Mouse (Mus musculus): Measurements from ENCODE around the gene Olfr1176.

Olfr1176 gene

GRCm38 (mm10) chr2:88336421-88336820, at the start of gene Olfr1176:
TSS of gene Olfr1176 (plus strand) at chr2:88336721.
- DNase-seq (ENCODE audit: low spot score): no peak

GRCm38 (mm10) chr2:88315035-88315434, 21.5 kb upstream of the Olfr1176 start, which contains the start of gene Olfr1174-ps:
TSS of gene Olfr1174-ps (minus strand) at chr2:88315135.
- no peak for DNase-seq (ENCODE audit: low spot score)

DNA sequence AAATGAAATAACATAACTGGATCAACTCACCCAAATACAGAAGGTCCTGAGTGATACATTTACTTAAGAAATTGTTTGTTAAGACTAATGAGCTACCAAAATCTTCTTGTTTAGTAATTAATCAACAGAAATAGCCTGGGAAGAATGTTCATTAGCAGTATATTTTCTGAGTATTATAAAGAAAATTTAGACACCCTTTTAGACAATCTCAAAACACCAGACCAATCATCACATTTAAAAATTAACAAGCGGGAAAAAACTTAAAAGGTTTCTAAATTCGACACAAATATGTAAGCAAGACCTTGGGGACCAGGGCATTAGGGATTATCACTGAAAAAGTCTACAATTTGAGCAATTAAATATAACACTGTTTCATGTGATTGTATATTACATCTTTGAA, 9.4 kb upstream of the Olfr1176 start, which contains the start of gene Olfr1175-ps:
Gene Olfr1175-ps, minus strand, starts transcription at position 101 of the 400 bp plus-strand sequence.
- no peak for DNase-seq (ENCODE audit: low spot score)

DNA sequence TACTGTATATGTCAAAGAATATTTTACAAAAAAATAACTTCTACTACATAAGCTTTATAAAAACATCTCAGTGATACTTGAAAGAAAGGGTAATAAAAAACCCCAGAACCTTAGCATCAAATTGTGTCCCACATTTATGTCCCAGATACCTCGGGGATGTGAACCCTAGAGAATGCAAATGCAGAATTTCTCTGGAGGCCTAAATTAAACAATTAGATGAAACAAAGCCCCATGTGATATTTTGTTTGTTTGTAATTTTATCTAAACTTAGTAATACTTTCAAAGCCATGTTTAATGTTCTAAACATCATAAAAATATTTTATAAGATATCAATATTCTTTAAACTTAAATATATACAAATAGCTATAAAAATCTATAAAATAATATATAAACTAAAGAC, 9.9 kb downstream of the Olfr1176 start, which contains the start of gene Olfr1177-ps:
Gene Olfr1177-ps, minus strand, starts transcription at position 101 of the 400 bp plus-strand sequence.
- DNase-seq (ENCODE audit: low spot score): no peak

DNA sequence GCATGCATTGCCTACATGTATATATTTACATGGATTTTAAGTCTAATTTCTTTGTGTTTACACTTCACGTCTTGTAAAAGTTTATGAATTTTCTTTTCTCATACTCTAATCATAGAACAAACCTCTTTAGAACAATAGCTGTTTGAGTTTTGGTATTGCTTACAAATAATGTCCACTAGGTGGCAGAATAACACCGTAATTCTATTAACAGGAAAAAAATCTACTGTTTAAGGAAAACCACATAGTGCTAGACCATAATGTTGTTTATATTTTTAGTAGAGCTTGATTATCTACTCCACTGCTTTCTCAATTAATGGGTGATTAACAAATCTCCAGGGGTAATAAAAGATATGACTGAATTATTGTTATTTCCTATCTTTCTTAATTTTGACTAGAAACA, 19.8 kb downstream of the Olfr1176 start:
- DNase-seq (ENCODE audit: low spot score): no peak

GRCm38 (mm10) chr2:88386762-88387161, 50.2 kb downstream of the Olfr1176 start, which contains the start of gene Olfr1178:
TSS of gene Olfr1178 (plus strand) at chr2:88387062.
- no peak for DNase-seq (ENCODE audit: low spot score)

All from T-cell, adult 2 months (primary cell).